Mouse (Mus musculus) heart, postnatal 10 days (tissue): Measurements from ENCODE around the gene Pde1c. TPM values are rescaled to one million over a fixed set of nuclear protein-coding genes. Genes with fewer than 3 reads are reported as not detected.

Source experiments
- DNase-seq, 2 experiments: peaks; one replicate each; pipeline ENCODE4 v3.0.0; 2021
- intact Hi-C: fragments of 180-260 bp; cut with DNase I; formaldehyde crosslinking; loops from one replicate; pipeline ENCODE4 v1.15.1; 2025
- total RNA-seq, 2 experiments: library from RNA; stranded (reverse); gene quantifications; 2 replicates each; pipeline ENCODE4 v1.2.3; 2021

The Pde1c gene
- total RNA-seq, 2 experiments from 2014 or later: 93.8 to 96.8 TPM

DNA sequence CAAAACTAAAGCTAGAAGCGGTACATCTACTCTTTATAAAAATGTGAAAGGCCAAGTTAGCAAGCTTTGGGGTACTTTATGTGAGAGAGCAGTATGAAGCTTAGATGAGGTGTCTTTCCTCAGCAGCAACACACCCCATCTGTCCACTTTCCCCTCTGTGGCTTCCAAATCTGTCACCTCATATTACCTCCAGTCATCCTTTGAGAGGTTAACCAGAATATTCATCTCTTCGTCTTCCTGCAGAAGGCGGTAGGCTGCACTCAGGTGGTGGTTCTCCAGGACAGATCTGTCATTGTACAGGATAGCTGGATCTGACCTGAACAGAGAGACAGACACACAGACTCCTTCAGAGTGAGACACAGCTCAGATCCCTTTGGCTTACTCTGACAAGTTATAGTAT is 412.1 kb downstream of the Pde1c start:
- no peak for DNase-seq
- intact Hi-C loops: no loop called here

DNA sequence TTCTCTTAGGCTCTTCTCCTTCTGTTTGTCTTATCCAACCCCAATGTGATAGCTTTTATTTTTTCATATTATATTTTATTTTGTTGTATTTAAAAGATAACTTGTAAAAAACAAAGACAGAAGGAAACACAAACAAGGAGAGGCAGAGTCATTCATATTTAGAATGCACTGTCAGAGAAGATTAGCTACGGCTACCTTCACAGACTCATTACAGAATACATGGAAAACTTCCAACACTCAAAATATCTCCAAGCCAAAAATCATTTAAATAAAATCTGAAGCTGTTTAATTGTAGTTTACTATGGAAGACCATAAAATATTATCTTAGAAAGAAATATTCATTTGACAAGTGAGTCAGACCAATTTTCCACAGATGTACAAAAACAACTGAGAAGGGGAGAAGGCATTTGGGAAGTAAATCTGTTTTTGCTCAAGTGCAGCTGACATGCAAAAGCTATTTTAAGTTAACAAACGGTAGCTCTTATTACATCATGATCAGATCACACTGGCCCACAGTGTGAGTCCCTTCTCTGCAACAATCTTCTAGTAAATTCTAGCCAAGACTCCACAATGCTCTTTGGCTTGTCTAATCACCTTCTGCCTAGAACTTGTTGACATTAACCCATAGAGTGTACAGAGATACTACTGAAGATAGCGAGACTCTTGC is 438.3 kb downstream of the Pde1c start:
- intact Hi-C loops: no loop called here
- DNase-seq: peak; percentile 17 to 24

DNA sequence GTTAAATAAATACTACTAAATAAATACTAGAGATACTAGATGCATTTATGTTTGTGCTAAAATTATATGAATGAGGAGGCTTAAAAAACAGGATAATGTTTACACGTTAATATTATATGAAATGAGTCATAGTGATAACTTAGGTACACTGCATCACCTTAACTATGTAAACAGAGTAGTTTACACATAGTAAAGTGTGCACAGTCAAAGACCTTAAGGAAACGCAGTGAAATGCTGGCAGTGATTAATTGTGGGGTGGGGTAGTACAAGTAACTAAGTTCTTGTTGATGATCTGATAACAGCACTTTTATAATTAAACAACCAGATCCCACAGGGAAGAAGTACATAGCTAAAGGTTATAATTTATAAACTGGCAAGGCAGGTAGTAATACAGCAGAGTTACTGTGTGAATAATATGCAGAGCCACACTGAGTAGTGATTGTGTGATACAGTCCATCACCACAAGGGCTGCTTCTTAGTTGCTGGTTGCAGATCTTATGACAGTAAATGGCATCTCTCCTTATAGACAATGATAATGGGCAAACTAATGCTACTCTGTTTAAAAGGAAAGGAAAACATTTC is 469.3 kb downstream of the Pde1c start:
- intact Hi-C loops: no loop called here
- DNase-seq: no peak

DNA sequence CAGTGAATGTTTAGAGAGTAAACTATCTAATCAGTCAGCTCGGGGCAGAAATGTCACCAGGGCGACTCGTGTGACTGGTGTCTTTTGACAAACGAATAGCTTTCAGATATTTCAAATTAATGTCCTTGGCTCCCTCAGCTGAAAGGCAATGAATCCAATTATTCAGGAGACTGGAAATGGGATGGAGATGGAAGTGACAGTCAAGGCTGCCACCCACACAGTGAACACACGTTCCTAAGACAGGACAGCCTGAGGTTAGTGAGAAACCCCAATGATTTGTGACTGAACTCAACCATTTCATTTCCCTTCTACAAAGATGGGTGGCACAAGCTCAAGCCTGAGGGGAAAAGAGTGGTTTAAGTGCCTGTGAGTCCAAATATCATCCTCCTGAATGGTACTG is 470.5 kb downstream of the Pde1c start:
- intact Hi-C loops: no loop called here
- DNase-seq: no peak

DNA sequence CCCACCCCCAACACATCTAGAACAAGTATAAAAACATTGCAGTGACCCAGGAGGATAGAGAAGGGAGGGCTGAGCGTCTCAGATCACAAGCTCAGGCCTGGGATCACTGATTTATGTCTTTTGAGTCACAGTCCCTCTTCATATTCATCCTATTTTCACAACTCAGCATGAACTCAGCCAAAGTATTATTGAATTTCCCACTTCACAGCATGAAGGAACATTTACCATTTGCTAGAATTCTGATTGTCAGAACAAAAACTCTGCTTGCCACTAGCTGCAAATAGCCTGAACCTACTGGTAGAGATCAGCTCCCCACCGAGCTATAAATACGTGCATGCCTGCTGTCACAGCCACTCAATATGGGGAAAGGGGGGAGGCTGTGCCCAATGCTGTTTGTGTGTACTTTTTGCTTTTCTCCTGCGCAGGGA is 492.5 kb downstream of the Pde1c start:
- intact Hi-C loops: loop anchor here (10.0 kb wide), 1 partner anchor 288 kb away; no protein-coding TSS in a partner anchor
- peak; percentile 16 to 26 for DNase-seq

DNA sequence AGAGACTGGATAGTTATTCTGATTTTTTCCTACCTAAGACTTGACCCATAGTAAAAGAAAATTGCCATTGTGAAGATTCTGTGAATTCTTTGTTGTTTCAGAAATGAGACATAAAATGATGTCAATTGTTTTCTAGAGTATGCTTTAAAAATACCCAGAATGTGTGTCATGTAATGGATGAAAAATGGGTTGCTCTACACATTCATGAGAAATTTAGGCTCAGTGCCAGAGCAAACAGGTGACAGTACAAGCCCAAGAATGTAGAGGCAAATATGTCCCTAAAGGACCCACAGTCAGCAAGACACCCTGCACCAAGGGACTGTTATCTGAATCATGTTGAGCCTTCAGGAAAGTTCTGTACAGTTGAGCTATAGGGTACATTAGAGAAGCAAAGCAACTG is 500.4 kb downstream of the Pde1c start:
- DNase-seq: no peak
- intact Hi-C loops: loop anchor here (10.0 kb wide), 1 partner anchor 616 kb away; no protein-coding TSS in a partner anchor

- DNase-seq: peak; percentile 60 to 77
- intact Hi-C loops: loop anchor here (1.0 to 10.0 kb wide), 4 partner anchors 382 to 618 kb away; no protein-coding TSS in a partner anchor
Observed at GRCm38 (mm10) chr6:56066632-56067282, 502.1 kb downstream of the Pde1c start.

DNA sequence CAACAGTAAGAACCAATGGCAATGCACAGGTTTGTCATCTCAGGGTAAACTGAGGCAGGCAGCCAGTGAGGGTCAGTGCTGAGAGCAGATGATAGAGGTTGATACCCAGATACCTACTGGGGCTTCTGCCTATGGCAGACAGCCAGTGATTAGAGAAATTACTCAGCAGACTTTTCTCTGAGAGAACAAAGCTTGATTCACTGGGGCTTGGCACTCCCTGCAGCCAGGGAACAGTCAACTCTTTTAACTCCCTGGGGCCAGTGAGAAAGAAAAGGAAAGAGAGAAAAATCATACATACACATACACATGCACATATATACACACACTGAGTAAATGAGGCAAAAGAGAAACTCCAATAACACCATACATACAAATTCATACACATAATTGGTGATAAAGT is 505.2 kb downstream of the Pde1c start:
- DNase-seq: no peak
- intact Hi-C loops: loop anchor here (10.0 kb wide), 1 partner anchor 621 kb away; no protein-coding TSS in a partner anchor

DNA sequence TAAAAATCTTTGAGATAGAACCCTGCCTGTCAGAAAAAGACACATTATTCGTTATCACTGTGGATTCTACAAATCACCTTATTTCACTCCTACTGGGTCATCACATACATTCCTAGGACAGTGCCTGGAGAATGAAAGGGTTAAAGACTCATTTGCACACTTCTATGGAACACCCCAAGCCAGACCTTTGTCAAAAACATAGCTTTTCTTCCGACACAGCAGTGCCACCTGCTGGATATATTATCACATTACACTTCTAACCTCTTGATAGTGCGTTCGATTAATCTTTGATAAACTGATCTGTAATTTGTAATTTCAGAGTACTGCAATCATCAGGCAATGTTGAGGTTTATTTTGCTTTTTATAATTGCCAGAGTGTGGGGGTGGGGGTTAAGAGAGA is 519.8 kb downstream of the Pde1c start:
- peak; percentile 33 to 46 for DNase-seq
- intact Hi-C loops: loop anchor here (1.0 to 10.0 kb wide), 3 partner anchors 76 to 529 kb away; no protein-coding TSS in a partner anchor

- intact Hi-C loops: loop anchor here (10.0 kb wide), 1 partner anchor 324 kb away; no protein-coding TSS in a partner anchor
- no peak for DNase-seq
Observed at GRCm38 (mm10) chr6:56048580-56048979, 520.3 kb downstream of the Pde1c start.

DNA sequence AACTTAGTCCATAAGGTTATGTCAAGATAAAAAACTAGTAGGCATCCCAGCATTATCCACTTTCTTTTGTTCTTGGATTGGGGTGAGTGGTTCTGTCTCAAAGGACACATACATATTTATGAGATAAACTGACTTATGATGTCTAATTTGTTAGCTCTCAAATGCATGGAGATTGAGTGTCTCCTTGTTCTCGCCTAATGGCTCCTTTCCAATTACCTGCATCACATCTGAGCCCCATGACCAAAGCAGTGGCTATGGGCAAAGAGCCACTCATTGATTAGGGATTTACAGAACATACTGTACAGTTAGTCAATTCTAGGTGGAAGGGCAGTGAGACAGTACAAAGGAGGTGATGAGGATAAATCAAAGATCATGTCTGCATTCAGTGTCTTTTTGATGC is 524.2 kb downstream of the Pde1c start:
- intact Hi-C loops: loop anchor here (10.0 kb wide), 1 partner anchor 320 kb away; no protein-coding TSS in a partner anchor
- DNase-seq: no peak

GRCm38 (mm10) chr6:56044270-56044669 is 524.6 kb downstream of the Pde1c start:
- DNase-seq: no peak
- intact Hi-C loops: loop anchor here (10.0 kb wide), 1 partner anchor 319 kb away; no protein-coding TSS in a partner anchor

DNA sequence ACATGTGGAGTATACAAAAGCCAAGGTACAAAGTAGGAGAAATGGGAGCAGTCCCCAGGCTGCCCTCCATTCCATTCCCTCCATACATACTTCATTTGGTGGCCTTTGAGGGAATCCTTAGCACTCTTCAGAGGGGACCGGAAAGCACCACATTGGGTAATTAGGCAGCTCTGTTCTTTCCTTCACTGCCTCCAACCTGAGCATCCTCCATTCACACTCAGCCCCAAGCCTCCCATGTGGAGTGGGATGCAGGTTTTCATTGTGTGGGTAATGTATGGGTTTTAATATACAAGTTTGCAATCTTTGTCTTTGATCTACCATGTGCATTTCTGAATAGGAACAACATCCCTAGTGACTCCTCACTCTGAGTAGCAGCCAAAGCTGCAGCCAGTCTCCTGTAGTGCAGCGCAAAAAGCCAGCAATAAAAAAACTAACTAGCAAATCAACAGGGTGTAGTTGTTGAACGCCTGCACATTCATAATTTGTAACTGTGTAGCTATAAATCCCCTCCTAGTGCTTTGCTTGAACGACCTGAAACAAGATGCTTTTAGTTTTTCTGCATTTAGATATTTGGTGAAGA is 529.3 kb downstream of the Pde1c start:
- DNase-seq: no peak
- intact Hi-C loops: loop anchor here (10.0 kb wide), 1 partner anchor 315 kb away; no protein-coding TSS in a partner anchor

- intact Hi-C loops: no loop called here
- no peak for DNase-seq
Observed at GRCm38 (mm10) chr6:56035054-56035453, 533.8 kb downstream of the Pde1c start.

DNA sequence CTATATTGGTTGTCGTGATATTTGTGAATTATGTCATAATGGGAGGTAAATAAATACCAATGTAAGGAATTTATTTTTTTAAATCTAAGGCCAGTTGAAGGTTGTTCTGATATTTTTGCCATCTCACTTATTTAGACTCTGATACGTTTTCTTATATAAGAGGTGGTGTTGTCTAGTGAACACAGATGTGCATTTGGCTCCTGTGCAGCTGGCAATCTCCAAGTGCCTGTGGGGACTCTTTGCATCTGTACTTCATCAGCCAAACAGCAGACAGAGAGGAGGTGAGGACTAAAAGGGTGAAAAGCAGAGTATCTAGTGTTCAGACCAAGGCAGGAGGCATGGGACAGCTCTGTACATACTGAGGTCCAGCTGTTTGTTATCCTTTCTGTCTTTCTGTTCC is 536.7 kb downstream of the Pde1c start:
- peak; percentile 10 to 21 for DNase-seq
- intact Hi-C loops: no loop called here

DNA sequence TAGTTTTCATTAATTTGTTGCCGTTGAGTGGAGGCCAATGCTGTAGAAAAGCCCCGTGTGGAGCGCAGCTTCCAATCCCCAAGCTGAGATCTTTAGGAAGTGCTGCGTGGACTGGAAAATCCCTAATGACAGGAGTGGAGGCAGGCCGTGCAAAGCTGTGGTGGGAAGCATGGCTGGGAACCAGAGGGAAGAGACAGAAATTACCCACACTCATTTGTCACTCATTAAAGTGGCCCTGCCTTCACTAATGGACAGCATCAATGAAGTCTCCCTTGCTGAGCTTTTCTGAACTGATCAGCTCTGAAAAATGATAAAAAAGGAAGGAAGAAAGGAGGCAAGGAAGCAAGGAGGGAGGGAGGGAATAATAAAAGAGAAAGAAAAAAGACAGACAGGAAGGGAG is 538.9 kb downstream of the Pde1c start:
- no peak for DNase-seq
- intact Hi-C loops: no loop called here

- intact Hi-C loops: no loop called here
Observed at GRCm38 (mm10) chr6:56027966-56028365, 540.9 kb downstream of the Pde1c start.

DNA sequence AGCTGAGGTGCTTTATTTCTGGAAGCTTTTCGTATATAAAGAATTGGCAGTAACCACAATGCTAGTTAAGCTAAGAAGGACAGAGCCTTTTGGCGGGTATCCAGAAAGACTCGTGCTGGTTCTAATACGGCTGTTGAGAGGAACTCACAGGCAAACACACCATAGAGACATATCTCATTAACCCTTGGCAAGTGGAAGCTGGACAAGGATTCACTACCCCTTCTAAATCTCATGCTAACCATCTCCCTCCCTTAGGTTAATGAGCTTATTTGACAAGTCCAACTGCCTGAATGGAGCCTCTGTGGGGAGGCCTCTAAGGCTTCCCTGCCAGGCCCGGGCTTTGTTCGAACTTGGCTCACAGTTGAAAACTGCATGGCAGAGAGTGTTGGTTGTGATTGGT is 541.6 kb downstream of the Pde1c start:
- intact Hi-C loops: no loop called here

More at GRCm38 (mm10) chr6:56027966-56028365, 540.9 kb downstream of the Pde1c start:
- peak; percentile 12 to 16 for DNase-seq

GRCm38 (mm10) chr6:56025533-56025932 is 543.4 kb downstream of the Pde1c start:
- intact Hi-C loops: no loop called here
- DNase-seq: no peak

More for the DNA sequence above, 541.6 kb downstream of the Pde1c start:
- peak; percentile 18 to 28 for DNase-seq
